Mouse (Mus musculus): ENCODE measurements around the gene Cd79a.
"Not testable (repeated sequence)": the region's sequence is repeated elsewhere in the genome, so short reads cannot be mapped to it uniquely, and the experiment has no call there.

Gene Cd79a

DNA sequence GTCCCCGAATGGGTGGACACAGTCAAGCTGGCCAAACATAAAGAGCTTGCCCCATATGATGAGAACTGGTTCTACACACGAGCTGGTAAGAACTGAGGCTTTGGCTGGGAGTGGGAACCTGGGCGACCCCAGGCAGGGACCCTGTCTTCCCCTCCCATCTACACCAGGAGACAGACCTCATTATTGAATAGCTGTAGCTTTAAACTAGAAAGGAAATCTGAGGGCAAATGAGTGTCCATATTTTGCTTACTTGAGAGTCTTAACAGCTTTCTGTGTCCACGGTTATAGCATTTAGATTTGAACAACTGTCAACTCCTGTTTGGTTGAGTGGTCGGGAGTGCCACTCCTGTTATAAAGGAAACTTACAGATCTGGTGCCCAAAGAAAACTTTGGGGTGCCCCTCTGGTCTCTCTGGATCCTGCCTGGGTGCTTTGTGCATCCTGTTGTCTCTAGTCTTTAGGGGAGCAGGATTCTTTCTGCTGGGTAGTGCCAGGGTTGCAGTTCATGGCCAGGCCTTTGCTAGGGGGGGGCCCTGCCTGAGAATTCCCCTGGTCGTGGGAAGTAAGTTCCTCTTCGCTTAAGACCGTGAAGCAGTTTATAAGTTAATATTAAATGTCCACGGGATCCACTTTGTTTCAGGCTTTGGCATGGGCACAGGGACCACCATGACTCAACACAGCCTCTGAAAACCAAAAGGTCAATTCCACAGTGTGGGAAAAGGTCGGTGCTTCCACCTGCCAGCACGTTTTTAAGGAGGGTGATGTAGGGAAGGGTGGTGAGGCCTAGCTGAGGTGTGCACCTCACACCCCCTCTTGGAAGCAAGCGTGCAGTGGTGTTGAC lies 11.5 kb upstream of the Cd79a start:
- peak; percentile 6 for DNase-seq (ENCODE audit: low read depth, low spot score)

DNA sequence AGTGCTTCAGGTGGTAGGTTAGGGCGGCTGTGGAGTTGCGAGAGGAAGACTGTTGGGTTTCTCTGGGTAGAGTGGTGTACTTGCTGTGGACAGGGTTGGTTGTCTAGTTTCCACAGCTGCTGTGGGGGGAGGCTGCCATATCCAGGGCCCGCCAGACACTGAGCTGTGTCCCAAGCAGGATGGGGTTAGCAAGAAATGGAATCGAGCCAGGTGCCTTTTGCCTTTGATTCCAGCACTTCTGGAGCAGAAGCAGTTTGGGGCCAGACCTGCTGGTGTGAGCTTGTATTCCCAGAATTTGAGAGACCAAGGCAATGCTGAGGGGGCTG lies 10.9 kb upstream of the Cd79a start:
- DNase-seq (ENCODE audit: low read depth, low spot score) = peak; percentile 16

DNA sequence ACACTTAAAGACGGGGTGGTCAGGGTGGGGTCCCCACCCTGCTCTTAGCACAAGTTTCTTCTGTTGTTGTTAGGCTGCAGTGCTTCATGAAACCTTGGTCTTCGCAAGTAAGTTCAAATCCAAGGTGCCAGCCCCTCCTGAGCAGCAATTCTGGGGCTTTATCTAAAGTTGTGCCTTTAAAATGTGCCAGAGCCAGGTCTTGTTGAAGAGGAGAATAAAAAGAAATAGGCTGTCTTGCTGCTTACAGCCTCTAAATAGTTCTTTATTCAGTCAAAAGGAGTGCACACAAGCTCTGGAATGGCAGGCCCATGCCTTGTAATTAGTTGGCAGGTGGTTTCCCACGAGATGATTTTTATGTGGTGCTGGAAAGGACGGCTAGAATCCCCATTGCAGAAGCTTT lies 10.1 kb upstream of the Cd79a start:
- DNase-seq (ENCODE audit: low read depth, low spot score) = no peak

DNA sequence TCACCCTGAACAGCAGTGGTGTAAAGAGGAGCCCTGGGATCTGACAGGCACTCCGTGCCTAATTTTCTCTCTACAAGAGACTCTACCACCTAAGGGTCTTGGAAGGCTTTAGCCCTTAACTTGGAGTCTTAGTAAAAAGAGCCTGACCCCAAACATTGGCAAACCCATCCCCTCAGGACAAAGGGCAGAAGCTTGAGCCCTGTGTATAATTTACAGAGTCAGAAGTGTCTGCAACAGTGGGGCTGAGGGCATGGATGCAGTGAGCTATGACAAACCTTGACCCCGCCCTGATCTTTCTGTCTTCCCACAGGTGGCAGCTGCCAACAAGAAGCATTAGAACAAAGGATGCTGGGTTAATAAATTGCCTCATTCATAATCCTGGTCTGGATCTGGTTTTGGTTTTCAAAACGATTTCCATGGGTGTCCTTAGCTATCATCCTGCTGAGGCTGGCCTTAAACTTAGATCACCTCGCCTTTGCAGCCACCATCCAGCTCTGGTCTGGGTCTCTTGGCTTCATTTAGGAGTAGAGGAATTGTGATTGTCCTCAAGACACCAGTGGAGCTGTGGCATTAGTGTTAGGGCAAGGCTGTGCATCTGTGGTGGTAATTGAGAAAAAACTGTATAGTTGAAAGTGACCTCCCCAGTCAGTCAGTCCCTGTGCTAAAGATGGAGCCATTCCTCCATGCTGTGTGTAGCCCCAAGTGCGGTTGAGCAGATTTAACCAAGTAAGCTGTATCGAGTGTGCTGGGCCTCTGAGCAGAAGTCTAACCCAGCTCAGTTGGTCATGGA lies 7.6 kb upstream of the Cd79a start:
- no peak for DNase-seq (ENCODE audit: low read depth, low spot score)

GRCm38 (mm10) chr7:24890281-24891216 lies 6.6 kb upstream of the Cd79a start:
- peak; percentile 95 for DNase-seq (ENCODE audit: low read depth, low spot score)

GRCm38 (mm10) chr7:24891241-24892124 lies 5.7 kb upstream of the Cd79a start:
- peak; percentile 53 for DNase-seq (ENCODE audit: low read depth, low spot score)

DNA sequence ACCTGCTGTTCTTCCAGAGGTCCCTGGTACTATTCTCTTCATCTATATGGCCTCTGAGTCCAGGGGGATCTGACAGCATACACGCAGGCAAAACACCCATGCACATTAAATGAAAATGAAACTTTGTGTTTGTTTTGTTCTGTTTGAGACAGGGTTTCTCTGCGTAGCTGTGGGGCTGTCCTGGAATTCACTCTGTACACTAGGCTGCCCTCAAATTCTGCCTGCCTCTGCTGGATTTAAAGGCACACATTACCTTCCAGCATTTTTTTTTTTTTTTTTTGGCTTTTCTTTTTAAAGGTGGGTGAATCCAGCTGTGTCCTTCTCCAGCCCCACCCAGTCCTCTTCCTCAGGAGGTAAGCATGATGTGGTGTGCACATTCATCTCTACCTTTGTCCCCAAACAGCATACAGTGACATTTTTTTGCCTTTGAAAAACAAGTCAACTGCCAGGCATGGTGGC lies 5.0 kb upstream of the Cd79a start:
- DNase-seq (ENCODE audit: low read depth, low spot score) = peak; percentile 54

- DNase-seq (ENCODE audit: low read depth, low spot score) = not testable (repeated sequence)
These were observed 1.4 kb upstream of the Cd79a start for GRCm38 (mm10) chr7:24895749-24896148.

- DNase-seq (ENCODE audit: low read depth, low spot score) = no peak
These were observed 912 bp upstream of the Cd79a start for GRCm38 (mm10) chr7:24896269-24896668.

- DNase-seq (ENCODE audit: low read depth, low spot score) = no peak
These were observed 778 bp downstream of the Cd79a start for GRCm38 (mm10) chr7:24897959-24898358.

DNA sequence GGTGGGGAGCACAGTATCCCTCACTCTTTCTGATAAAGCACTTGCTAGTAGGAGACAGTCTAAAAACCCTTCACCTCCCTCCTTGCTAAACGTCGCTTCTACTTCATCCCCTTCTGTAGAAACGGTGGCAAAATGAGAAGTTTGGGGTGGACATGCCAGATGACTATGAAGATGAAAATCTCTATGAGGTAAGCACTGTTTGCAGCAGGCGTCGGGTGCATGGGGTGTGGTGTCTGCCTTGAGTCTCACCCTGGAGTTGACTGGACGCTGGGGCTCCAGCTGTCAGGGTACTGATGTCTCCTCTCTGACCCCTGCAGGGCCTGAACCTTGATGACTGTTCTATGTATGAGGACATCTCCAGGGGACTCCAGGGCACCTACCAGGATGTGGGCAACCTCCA lies 3.9 kb downstream of the Cd79a start:
- DNase-seq (ENCODE audit: low read depth, low spot score) = no peak

DNA sequence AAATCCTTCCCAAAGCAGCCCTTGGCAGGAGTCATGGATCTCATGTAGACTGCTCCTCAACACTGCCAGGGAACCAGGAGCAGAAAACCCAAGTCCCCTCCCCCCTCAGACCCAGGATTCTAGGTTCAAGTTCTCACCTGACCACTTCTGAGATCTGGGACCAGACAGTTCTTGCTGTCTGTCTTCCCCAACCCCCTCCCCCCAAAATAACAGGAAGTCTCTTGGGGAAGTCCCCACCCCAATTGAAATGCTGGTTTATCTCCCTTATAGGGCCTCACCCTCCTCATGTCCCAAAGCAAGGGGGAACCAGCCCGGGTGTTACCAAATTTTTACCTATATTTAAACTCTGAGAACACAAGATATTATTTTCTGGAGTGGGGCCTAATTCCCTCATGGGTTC lies 4.7 kb downstream of the Cd79a start:
- DNase-seq (ENCODE audit: low read depth, low spot score) = no peak

DNA sequence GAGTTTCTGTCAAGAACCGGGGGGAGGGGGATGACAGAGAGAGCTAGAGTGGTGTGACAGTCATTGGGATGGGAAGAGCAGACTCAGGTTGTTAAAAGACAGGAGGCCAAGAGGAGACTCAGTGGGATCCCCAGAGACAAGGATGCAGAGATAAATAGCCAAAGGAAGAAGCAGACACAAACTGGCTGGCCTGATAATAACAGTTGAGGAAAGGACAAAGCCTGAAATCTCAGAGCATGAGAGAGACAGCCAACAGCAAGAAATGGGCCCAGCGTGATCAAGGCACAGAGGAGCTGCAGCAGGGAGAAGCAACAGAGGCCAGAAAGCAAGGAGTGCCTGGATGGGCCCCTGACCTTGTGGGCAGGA lies 5.1 kb downstream of the Cd79a start:
- DNase-seq (ENCODE audit: low read depth, low spot score) = no peak

GRCm38 (mm10) chr7:24902630-24903443 lies 5.7 kb downstream of the Cd79a start, which contains the start of gene Arhgef1:
Gene Arhgef1 (plus strand): TSS chr7:24902912.
- peak; percentile 45 for DNase-seq (ENCODE audit: low read depth, low spot score)

- DNase-seq (ENCODE audit: low read depth, low spot score) = no peak
These were observed 6.3 kb downstream of the Cd79a start for GRCm38 (mm10) chr7:24903444-24903825.

DNA sequence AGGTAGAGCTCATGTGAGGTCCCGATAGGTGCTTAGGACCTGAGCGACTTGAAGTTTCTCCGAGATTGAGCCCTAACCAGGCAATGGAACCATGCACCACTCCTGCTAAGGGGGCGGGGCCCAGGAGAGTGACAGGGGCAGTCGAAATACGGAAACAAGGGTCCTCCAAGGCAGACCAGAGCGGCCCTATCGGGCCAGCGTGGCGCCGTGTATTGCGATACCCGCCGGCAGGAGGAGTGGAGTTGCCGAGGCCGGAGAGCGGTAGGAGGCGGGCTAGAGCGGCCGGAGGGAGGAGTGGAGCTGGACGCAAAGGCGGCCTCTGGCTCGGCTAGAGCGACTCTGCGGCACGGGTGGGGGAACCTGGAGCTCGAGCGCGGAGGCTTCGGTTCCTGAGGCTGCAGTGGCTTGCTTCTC lies 6.9 kb downstream of the Cd79a start:
- peak; percentile 98 for DNase-seq (ENCODE audit: low read depth, low spot score)

DNA sequence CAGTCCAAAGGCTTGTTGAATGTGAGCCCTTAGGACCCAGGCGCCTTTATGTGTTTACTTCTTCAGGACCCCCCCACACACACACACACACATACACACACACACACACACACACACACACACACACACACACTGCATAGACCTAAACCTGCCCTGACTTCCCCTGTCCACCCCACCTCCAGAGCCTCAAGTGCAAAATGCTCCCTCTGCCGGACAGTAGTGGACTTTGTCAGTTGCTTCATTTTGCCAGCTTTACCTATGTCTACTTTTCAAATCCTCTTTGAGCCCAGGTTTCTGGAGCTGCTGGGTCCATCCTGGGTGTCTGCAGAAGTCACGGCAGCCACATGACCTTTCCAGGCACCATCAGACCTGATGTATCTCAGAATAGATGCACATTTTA lies 7.8 kb downstream of the Cd79a start:
- peak; percentile 85 for DNase-seq (ENCODE audit: low read depth, low spot score)

GRCm38 (mm10) chr7:24906551-24906950 lies 9.4 kb downstream of the Cd79a start:
- peak; percentile 60 for DNase-seq (ENCODE audit: low read depth, low spot score)

DNA sequence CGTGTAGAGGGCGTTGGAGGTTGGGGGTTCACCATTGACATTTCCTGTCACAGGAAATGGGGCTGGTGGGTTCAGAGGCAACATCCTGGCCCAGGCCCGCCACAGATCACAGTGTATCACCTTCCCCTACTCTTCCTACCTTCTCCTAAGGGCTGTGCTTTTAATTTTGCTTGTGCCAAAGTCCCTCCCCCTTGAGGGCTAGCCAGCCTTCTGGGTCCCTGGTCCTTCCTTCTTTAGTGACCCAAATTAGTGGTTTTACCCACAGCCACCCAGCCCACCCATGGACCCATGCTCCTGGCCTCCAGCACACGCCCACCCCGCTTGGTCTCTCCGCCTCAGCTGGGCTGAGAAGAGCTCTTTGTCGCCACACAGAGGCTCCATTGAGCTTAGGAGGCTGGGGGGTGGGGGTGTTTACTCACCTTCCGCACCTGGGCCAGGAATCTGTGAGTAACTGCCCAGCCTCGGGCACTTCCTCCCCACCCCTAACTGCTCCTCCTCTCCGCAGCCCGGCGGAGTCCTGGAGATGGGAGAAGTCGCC lies 10.1 kb downstream of the Cd79a start:
- peak; percentile 67 for DNase-seq (ENCODE audit: low read depth, low spot score)

DNA sequence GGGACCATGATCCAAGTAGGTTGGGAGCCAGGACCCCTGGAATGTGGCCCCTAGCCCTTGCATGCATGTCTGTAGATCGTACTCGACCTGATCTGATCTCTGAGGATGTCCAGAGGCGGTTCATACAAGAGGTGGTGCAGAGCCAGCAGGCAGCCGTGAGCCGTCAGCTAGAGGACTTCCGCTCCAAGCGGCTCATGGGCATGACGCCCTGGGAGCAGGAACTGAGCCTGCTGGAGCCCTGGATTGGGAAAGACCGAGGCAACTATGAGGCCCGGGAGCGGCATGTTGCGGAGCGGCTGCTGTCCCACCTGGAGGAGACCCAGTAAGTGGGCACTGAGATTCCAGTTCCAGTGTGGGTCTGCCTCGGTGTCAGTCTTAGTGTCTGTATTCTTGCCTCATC lies 15.3 kb downstream of the Cd79a start:
- no peak for DNase-seq (ENCODE audit: low read depth, low spot score)

Data from R1 (cell line).